Mouse (Mus musculus): ENCODE results near the gene Tnip3. TPM values are rescaled to one million over a fixed set of nuclear protein-coding genes. Genes with fewer than 3 reads are reported as not detected.

Gene Tnip3
- polyA plus RNA-seq, 1 experiment from 2014 or later = not detected

- Histone ChIP-seq H3K9me3 (no peaks in the 10 kb centered on the region), H3K9ac (replicated peaks) (no peak overlapping the region), H3K4me2 (replicated peaks) (no peak overlapping the region), H3K4me3 (no peak overlapping the region), H3K27me3 (no peaks in the 10 kb centered on the region), H3K36me3 (no peaks in the 10 kb centered on the region), H3K4me1 (no peaks in the 10 kb centered on the region), H3K27ac (replicated peaks) (no peak overlapping the region)
- 72% methylated on average over 4 of the region's 4 CpGs for WGBS
- ATAC-seq (ENCODE audit: low FRiP score, low read depth) = no peak
These were observed 90.5 kb downstream of the Tnip3 start for GRCm38 (mm10) chr6:65615641-65616040.

- Histone ChIP-seq H3K27me3 (no peaks in the 10 kb centered on the region), H3K27ac (replicated peaks) (no peak overlapping the region), H3K4me3 (no peak overlapping the region), H3K4me1 (no peaks in the 10 kb centered on the region), H3K9me3 (no peaks in the 10 kb centered on the region), H3K36me3 (no peaks in the 10 kb centered on the region), H3K4me2 (replicated peaks) (no peak overlapping the region), H3K9ac (replicated peaks) (no peak overlapping the region)
- no peak for ATAC-seq (ENCODE audit: low FRiP score, low read depth)
These were observed 96.1 kb downstream of the Tnip3 start for GRCm38 (mm10) chr6:65621260-65621659.

GRCm38 (mm10) chr6:65623016-65623715 is 98.1 kb downstream of the Tnip3 start:
- ATAC-seq (ENCODE audit: low FRiP score, low read depth) = no peak
- WGBS = 79% methylated on average over 3 of the region's 3 CpGs
- no peak overlapping the region for H3K4me2 ChIP-seq (replicated peaks)
- H3K9ac ChIP-seq (replicated peaks) = no peak overlapping the region
- H3K9me3 ChIP-seq = no peaks in the 10 kb centered on the region
- no peak overlapping the region for H3K27ac ChIP-seq (replicated peaks)
- no peaks in the 10 kb centered on the region for H3K36me3 ChIP-seq
- H3K27me3 ChIP-seq = no peaks in the 10 kb centered on the region
- H3K4me1 ChIP-seq = no peaks in the 10 kb centered on the region
- H3K4me3 ChIP-seq = no peak overlapping the region

- H3K9me3 ChIP-seq = no peaks in the 10 kb centered on the region; the same call in 1 of the 2 replicates
- WGBS = 93% methylated on average over 2 of the region's 2 CpGs
- ATAC-seq (ENCODE audit: low FRiP score, low read depth) = no peak
- no peak overlapping the region for H3K4me2 ChIP-seq (replicated peaks)
- H3K4me1 ChIP-seq = no peaks in the 10 kb centered on the region
- H3K27ac ChIP-seq (replicated peaks) = no peak overlapping the region
- no peaks in the 10 kb centered on the region for H3K27me3 ChIP-seq
- no peak overlapping the region for H3K9ac ChIP-seq (replicated peaks)
- no peak overlapping the region for H3K4me3 ChIP-seq
- no peaks in the 10 kb centered on the region for H3K36me3 ChIP-seq
These were observed 105.5 kb downstream of the Tnip3 start for GRCm38 (mm10) chr6:65630578-65630977.

- Histone ChIP-seq H3K9ac (replicated peaks) (no peak overlapping the region), H3K9me3 (no peaks in the 10 kb centered on the region; the same call in 1 of the 2 replicates), H3K36me3 (no peaks in the 10 kb centered on the region), H3K27me3 (no peaks in the 10 kb centered on the region), H3K4me1 (no peaks in the 10 kb centered on the region), H3K4me2 (replicated peaks) (no peak overlapping the region), H3K4me3 (no peak overlapping the region), H3K27ac (replicated peaks) (no peak overlapping the region)
- WGBS = 89% methylated on average over 5 of the region's 5 CpGs
- ATAC-seq (ENCODE audit: low FRiP score, low read depth) = no peak
These were observed 107.1 kb downstream of the Tnip3 start for GRCm38 (mm10) chr6:65632184-65632583.

GRCm38 (mm10) chr6:65642431-65642830 is 117.3 kb downstream of the Tnip3 start:
- Histone ChIP-seq H3K4me3 (no peak overlapping the region), H3K4me1 (0 out of 2 replicates have a peak, but pooled peaks cover 5% of the 10 kb centered on the region), H3K27me3 (no peaks in the 10 kb centered on the region), H3K4me2 (replicated peaks) (no peak overlapping the region), H3K9ac (replicated peaks) (no peak overlapping the region), H3K36me3 (no peaks in the 10 kb centered on the region), H3K27ac (replicated peaks) (no peak overlapping the region), H3K9me3 (peaks cover 6% of the 10 kb centered on the region; the same call in 1 of the 2 replicates)
- ATAC-seq (ENCODE audit: low FRiP score, low read depth) = no peak

- Histone ChIP-seq H3K27ac (replicated peaks) (no peak overlapping the region), H3K4me2 (replicated peaks) (no peak overlapping the region)
- ATAC-seq (ENCODE audit: low FRiP score, low read depth) = peak; percentile 65; the same call in 1 of the 2 replicates
These were observed 119.0 kb downstream of the Tnip3 start for GRCm38 (mm10) chr6:65644110-65644509.

GRCm38 (mm10) chr6:65646408-65646807 is 121.3 kb downstream of the Tnip3 start:
- 82% methylated on average over 3 of the region's 3 CpGs for WGBS
- Histone ChIP-seq H3K4me3 (no peak overlapping the region), H3K27me3 (no peaks in the 10 kb centered on the region), H3K4me2 (replicated peaks) (no peak overlapping the region), H3K9ac (replicated peaks) (no peak overlapping the region), H3K9me3 (no peaks in the 10 kb centered on the region), H3K27ac (replicated peaks) (no peak overlapping the region), H3K36me3 (no peaks in the 10 kb centered on the region), H3K4me1 (0 out of 2 replicates have a peak, but pooled peaks cover 5% of the 10 kb centered on the region)
- no peak for ATAC-seq (ENCODE audit: low FRiP score, low read depth)

More at GRCm38 (mm10) chr6:65644110-65644509, 119.0 kb downstream of the Tnip3 start:
- Histone ChIP-seq H3K4me1 (0 out of 2 replicates have a peak, but pooled peaks cover 5% of the 10 kb centered on the region), H3K36me3 (no peaks in the 10 kb centered on the region), H3K9me3 (peaks cover 4% of the 10 kb centered on the region; the same call in 1 of the 2 replicates), H3K4me3 (no peak overlapping the region), H3K27me3 (no peaks in the 10 kb centered on the region), H3K9ac (replicated peaks) (no peak overlapping the region)
- WGBS = 21% methylated on average over 4 of the region's 4 CpGs

- WGBS = 84% methylated on average over 6 of the region's 6 CpGs
These were observed 122.6 kb downstream of the Tnip3 start for GRCm38 (mm10) chr6:65647731-65648130.

GRCm38 (mm10) chr6:65651376-65651775 is 126.3 kb downstream of the Tnip3 start:
- Histone ChIP-seq H3K36me3 (no peaks in the 10 kb centered on the region), H3K4me3 (no peak overlapping the region), H3K9me3 (no peaks in the 10 kb centered on the region), H3K27me3 (no peaks in the 10 kb centered on the region), H3K4me2 (replicated peaks) (no peak overlapping the region), H3K27ac (replicated peaks) (no peak overlapping the region), H3K9ac (replicated peaks) (no peak overlapping the region), H3K4me1 (no peaks in the 10 kb centered on the region)
- 39% methylated on average over 4 of the region's 4 CpGs for WGBS
- ATAC-seq (ENCODE audit: low FRiP score, low read depth) = no peak

More at GRCm38 (mm10) chr6:65647731-65648130, 122.6 kb downstream of the Tnip3 start:
- H3K36me3 ChIP-seq = no peaks in the 10 kb centered on the region
- H3K9ac ChIP-seq (replicated peaks) = no peak overlapping the region
- H3K9me3 ChIP-seq = no peaks in the 10 kb centered on the region
- H3K4me1 ChIP-seq = 0 out of 2 replicates have a peak, but pooled peaks cover 5% of the 10 kb centered on the region
- no peak for ATAC-seq (ENCODE audit: low FRiP score, low read depth)
- no peaks in the 10 kb centered on the region for H3K27me3 ChIP-seq
- no peak overlapping the region for H3K4me3 ChIP-seq
- no peak overlapping the region for H3K27ac ChIP-seq (replicated peaks)
- no peak overlapping the region for H3K4me2 ChIP-seq (replicated peaks)

- Histone ChIP-seq H3K9ac (replicated peaks) (no peak overlapping the region), H3K4me3 (no peak overlapping the region), H3K9me3 (no peaks in the 10 kb centered on the region), H3K4me2 (replicated peaks) (no peak overlapping the region), H3K27ac (replicated peaks) (no peak overlapping the region), H3K36me3 (no peaks in the 10 kb centered on the region), H3K27me3 (no peaks in the 10 kb centered on the region), H3K4me1 (no peaks in the 10 kb centered on the region)
- no peak for ATAC-seq (ENCODE audit: low FRiP score, low read depth)
- 87% methylated on average over 4 of the region's 4 CpGs for WGBS
These were observed 136.2 kb downstream of the Tnip3 start for GRCm38 (mm10) chr6:65661272-65661671.

GRCm38 (mm10) chr6:65662050-65662449 is 136.9 kb downstream of the Tnip3 start:
- Histone ChIP-seq H3K4me1 (no peaks in the 10 kb centered on the region), H3K27ac (replicated peaks) (no peak overlapping the region), H3K36me3 (no peaks in the 10 kb centered on the region), H3K27me3 (no peaks in the 10 kb centered on the region), H3K4me2 (replicated peaks) (no peak overlapping the region), H3K9me3 (no peaks in the 10 kb centered on the region), H3K9ac (replicated peaks) (no peak overlapping the region), H3K4me3 (no peak overlapping the region)
- ATAC-seq (ENCODE audit: low FRiP score, low read depth) = no peak
- WGBS = 74% methylated on average over 2 of the region's 2 CpGs
